Mouse (Mus musculus) embryonic facial prominence, embryonic 11.5 days (tissue): ENCODE results near the gene Kremen2. TPM values are rescaled to one million over a fixed set of nuclear protein-coding genes. Genes with fewer than 3 reads are reported as not detected.

ENCODE experiments used
- ATAC-seq: fragments of 200-750 bp; cut with Nextera tagmentation; replicated peaks from 2 replicates; pipeline ENCODE4 v1.8.0; 2017; ENCODE audit warnings: low read depth; ENCODE audit not compliant: insufficient number of reproducible peaks, low FRiP score, low TSS enrichment
- DNase-seq: peaks from one replicate; pipeline ENCODE4 v3.0.0-alpha.2; 2015; ENCODE audit warnings: low spot score
- H3K27ac ChIP-seq: fragments of 300-500 bp; sonication (generic); replicated peaks from 2 replicates; pipeline ENCODE4 v1.5.1; 2014; ENCODE audit warnings: mild to moderate bottlenecking, low read depth, low read length, control low read depth
- H3K27me3 ChIP-seq: fragments of 300-500 bp; sonication (generic); 2 replicates; pipeline ENCODE4 v1.6.1; 2014; ENCODE audit warnings: mild to moderate bottlenecking, low read length, moderate library complexity, mixed read lengths; ENCODE audit not compliant: control insufficient read depth, insufficient read depth
- H3K36me3 ChIP-seq: fragments of 300-500 bp; sonication (generic); replicated peaks from 2 replicates; pipeline ENCODE4 v1.6.1; 2014; ENCODE audit warnings: low read depth, mild to moderate bottlenecking, low read length, moderate library complexity, mixed read lengths; ENCODE audit not compliant: control insufficient read depth, insufficient read depth
- H3K4me1 ChIP-seq: fragments of 300-500 bp; sonication (generic); 2 replicates; pipeline ENCODE4 v1.6.1; 2014; ENCODE audit warnings: low read length, mixed read lengths; ENCODE audit not compliant: control insufficient read depth, insufficient read depth
- H3K4me2 ChIP-seq: fragments of 300-500 bp; sonication (generic); 2 replicates; pipeline ENCODE4 v1.6.1; 2014; ENCODE audit warnings: low read depth, mild to moderate bottlenecking, control low read depth, low read length, moderate library complexity
- H3K4me3 ChIP-seq: fragments of 300-500 bp; sonication (generic); 2 replicates; pipeline ENCODE4 v1.5.1; 2014; ENCODE audit warnings: low read depth, low read length, control low read depth
- H3K9ac ChIP-seq: fragments of 300-500 bp; sonication (generic); replicated peaks from 2 replicates; pipeline ENCODE4 v1.6.1; 2014; ENCODE audit warnings: mild to moderate bottlenecking, control low read depth, low read length
- H3K9me3 ChIP-seq: fragments of 300-500 bp; sonication (generic); replicated peaks from 2 replicates; pipeline ENCODE4 v1.6.1; 2016; ENCODE audit warnings: mild to moderate bottlenecking, low read length, inconsistent platforms, mixed read lengths; ENCODE audit not compliant: control insufficient read depth
- WGBS: fragments of 180-500 bp; shearing (Covaris S2); extraction: QIAGEN DNeasy Blood & Tissue Kit; methylation state at CpG from one replicate; pipeline ENCODE4 v1.1.7; 2014; 5-methylcytosine and 5-hydroxymethylcytosine counted together
- polyA plus RNA-seq: library from polyadenylated mRNA; unstranded; fragments of >200 nt; fragmentation: Nextera tagmentation; extraction: Ambion mirVana; gene quantifications from 2 replicates; pipeline ENCODE4 v1.2.1, GENCODE M21; 2014

Kremen2 gene
- polyA plus RNA-seq, 1 experiment from 2014 or later: 8.1 TPM

- Histone ChIP-seq H3K27ac (no peak overlapping the region), H3K4me3 (no peak overlapping the region), H3K9me3 (no peaks in the 10 kb centered on the region), H3K9ac (no peak overlapping the region), H3K4me1 (peaks cover 14% of the 10 kb centered on the region), H3K27me3 (peaks cover 79% of the 10 kb centered on the region), H3K36me3 (no peaks in the 10 kb centered on the region), H3K4me2 (no peak overlapping the region)
- no peak for ATAC-seq
- DNase-seq: peak; percentile 40
- WGBS: 19% methylated on average over 8 of the region's 8 CpGs
Observed at GRCm38 (mm10) chr17:23744076-23744475, 1.6 kb downstream of the Kremen2 start.

DNA sequence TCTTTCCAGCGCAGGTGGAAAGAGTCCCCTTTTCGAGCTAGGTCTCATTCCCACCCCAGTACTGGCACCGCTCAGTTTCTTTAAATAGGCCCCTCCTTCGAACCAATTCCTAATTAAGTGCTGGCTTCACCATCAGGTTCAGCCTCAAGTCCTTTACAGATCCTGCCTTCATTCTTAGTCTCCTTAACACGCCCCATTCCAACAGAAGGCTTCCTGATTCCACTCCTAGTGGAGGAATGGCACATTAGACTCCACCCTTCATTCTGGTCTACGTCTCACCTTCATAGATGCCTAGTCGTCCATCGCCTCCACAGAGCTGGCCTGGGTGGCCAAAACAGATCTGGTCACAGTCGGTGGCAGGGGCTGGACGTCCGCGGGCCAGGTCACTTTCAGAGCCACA lies 2.7 kb downstream of the Kremen2 start:
- 66% methylated on average over 12 of the region's 12 CpGs for WGBS
- no peak overlapping the region for H3K4me2 ChIP-seq
- H3K9me3 ChIP-seq: no peaks in the 10 kb centered on the region
- no peak overlapping the region for H3K27ac ChIP-seq
- H3K4me3 ChIP-seq: no peak overlapping the region
- peaks cover 14% of the 10 kb centered on the region for H3K4me1 ChIP-seq
- no peaks in the 10 kb centered on the region for H3K36me3 ChIP-seq
- ATAC-seq: no peak
- no peak overlapping the region for H3K9ac ChIP-seq
- peaks cover 85% of the 10 kb centered on the region for H3K27me3 ChIP-seq
- no peak for DNase-seq

DNA sequence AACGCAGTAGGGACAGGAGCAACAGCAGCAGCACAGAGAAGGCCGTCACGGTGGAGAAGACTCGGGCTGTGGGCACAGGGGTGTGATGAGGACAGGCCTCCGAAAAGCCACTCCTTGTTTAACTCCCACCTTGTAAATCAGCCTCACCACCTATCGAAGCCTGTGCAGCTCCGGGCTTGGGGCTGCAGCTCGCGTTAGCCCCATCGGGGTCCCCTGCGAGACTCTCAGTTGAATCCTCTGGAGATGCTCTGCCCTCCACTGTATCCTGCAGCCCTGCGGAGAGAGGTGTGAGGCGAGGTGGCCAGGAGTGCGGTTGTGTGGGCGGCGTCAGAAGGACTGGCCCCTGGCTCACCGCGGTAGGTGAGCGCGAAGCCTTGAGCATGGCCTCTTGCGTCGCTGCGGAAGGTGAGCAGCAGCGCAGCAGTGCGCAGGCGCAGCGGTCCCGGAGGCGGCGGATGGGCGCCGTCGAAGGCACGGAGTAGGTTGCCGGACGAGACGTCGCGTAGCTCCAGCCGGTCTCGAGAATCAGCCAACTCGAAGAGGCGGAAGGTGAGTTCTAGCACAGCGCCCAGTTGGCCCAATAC lies 3.3 kb downstream of the Kremen2 start:
- H3K4me2 ChIP-seq: peak overlapping the region; percentile 0; the same call in 1 of the 2 replicates
- no peak for ATAC-seq
- H3K4me1 ChIP-seq: peaks cover 14% of the 10 kb centered on the region
- 7% methylated on average over 44 of the region's 44 CpGs for WGBS
- no peak overlapping the region for H3K9ac ChIP-seq
- H3K36me3 ChIP-seq: no peaks in the 10 kb centered on the region
- no peak overlapping the region for H3K27ac ChIP-seq
- H3K27me3 ChIP-seq: peaks cover 84% of the 10 kb centered on the region
- DNase-seq: peak; percentile 19
- no peak overlapping the region for H3K4me3 ChIP-seq
- H3K9me3 ChIP-seq: no peaks in the 10 kb centered on the region

GRCm38 (mm10) chr17:23741359-23742209 lies 4.0 kb downstream of the Kremen2 start:
- Histone ChIP-seq H3K9ac (no peak overlapping the region), H3K36me3 (no peaks in the 10 kb centered on the region), H3K27me3 (peaks cover 79% of the 10 kb centered on the region), H3K4me3 (no peak overlapping the region), H3K4me1 (peaks cover 14% of the 10 kb centered on the region), H3K9me3 (no peaks in the 10 kb centered on the region), H3K4me2 (no peak overlapping the region; the same call in 1 of the 2 replicates), H3K27ac (no peak overlapping the region)
- WGBS: 43% methylated on average over 38 of the region's 38 CpGs
- no peak for DNase-seq
- no peak for ATAC-seq

DNA sequence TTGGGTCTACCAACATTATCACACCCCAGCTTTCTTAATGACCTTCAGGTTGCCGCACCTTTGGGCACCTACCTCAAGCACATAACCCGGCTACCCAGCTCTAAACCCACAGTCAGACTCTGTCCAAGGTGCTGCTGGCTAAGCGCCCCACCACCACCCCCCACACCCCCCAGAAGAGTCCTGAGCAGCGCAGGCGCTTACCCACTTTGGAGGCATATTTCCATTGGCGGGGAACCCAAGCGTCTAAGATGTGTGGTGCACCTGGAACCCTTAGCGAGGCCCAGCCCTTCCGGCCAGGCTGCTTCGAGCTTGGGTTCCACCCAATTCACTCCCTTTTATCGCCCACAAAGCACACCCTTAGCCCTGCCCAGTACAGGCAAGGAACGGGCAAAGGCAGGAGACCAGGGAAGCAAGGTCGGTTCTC lies 5.0 kb downstream of the Kremen2 start, which contains the start of gene Paqr4:
TSS of gene Paqr4 (minus strand) at position 270 of the 424 bp plus-strand sequence.
- Histone ChIP-seq H3K4me2 (peak within 1 kb of the TSS; percentile 97), H3K27ac (peak within 1 kb of the TSS; percentile 56; the same call in 1 of the 2 replicates), H3K36me3 (no peaks in the 10 kb centered on the region), H3K4me3 (peak within 1 kb of the TSS; percentile 58), H3K27me3 (peaks cover 71% of the 10 kb centered on the region), H3K9me3 (no peaks in the 10 kb centered on the region), H3K9ac (peak within 1 kb of the TSS; percentile 57), H3K4me1 (peaks cover 10% of the 10 kb centered on the region)
- WGBS: 10% methylated on average over 13 of the region's 13 CpGs
- no peak for DNase-seq
- ATAC-seq: peak; percentile 4; the same call in 1 of the 2 replicates

DNA sequence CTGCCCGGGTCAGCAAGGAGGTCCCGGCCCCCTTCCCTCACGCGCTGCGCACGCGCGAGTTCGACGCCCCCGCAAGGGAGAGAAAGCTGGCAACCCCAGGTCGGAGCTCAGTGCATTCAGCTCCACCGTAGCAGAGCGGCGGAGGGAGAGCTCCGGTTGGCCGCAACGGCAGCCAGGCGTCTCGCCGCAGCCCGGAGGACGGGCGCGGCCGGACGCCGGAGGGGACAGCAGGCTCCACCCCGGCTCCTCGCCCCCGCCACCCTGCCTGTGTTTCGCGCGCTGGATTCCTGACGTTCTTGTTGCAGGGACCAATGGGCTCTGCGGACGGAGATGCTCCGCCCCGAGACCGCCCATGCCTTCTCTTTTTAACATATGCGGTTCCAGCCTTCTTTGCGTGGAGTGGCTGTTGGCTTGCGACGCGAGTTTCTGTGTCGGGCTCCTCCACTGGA lies 5.5 kb downstream of the Kremen2 start:
- no peaks in the 10 kb centered on the region for H3K36me3 ChIP-seq
- no peaks in the 10 kb centered on the region for H3K9me3 ChIP-seq
- under 1% methylated on average over 46 of the region's 46 CpGs for WGBS
- peak overlapping the region; percentile 58 for H3K4me3 ChIP-seq
- DNase-seq (peak; percentile 89), ATAC-seq (peak; percentile 53)
- H3K27ac ChIP-seq: peak overlapping the region; percentile 56; the same call in 1 of the 2 replicates
- peaks cover 10% of the 10 kb centered on the region for H3K4me1 ChIP-seq
- peak overlapping the region; percentile 97 for H3K4me2 ChIP-seq
- peaks cover 66% of the 10 kb centered on the region for H3K27me3 ChIP-seq
- peak overlapping the region; percentile 57 for H3K9ac ChIP-seq

- ATAC-seq (0 out of 2 replicates have a peak, but pooled peaks have one; percentile 15), DNase-seq (peak; percentile 23)
- Histone ChIP-seq H3K4me3 (peak overlapping the region; percentile 58), H3K27me3 (peaks cover 59% of the 10 kb centered on the region), H3K27ac (peak overlapping the region; percentile 56), H3K9me3 (no peaks in the 10 kb centered on the region), H3K9ac (peak overlapping the region; percentile 57), H3K4me1 (peaks cover 6% of the 10 kb centered on the region), H3K4me2 (peak overlapping the region; percentile 97), H3K36me3 (no peaks in the 10 kb centered on the region)
- WGBS: under 1% methylated on average over 48 of the region's 48 CpGs
Observed at GRCm38 (mm10) chr17:23739202-23740135, 6.2 kb downstream of the Kremen2 start.
